7 mouse cellular contexts compared by ENCODE assay signal in genomic region chr10:127614236-127615033, GRCm38 (mm10). TPM values are rescaled to one million over a fixed set of nuclear protein-coding genes. Genes with fewer than 3 reads are reported as not detected.
A peak's percentile ranks its signal among the peaks of the same experiment; 100 is the strongest.
DNase-seq lines count a peak whose midpoint lies in the region; ATAC-seq lines count a peak whose summit lies in the region.

No protein-coding gene starts in this region.

- ATAC-seq in forebrain, embryonic 14.5 days: no peak
- ATAC-seq in intestine, embryonic 16.5 days: no peak
- ATAC-seq in neural tube, embryonic 13.5 days (ENCODE audit: low read depth): peak; percentile 38; the same call in 1 of the 2 replicates

- H3K4me2 ChIP-seq in forebrain, embryonic 14.5 days (ENCODE audit: low read length): no peak overlapping the region
- H3K4me2 ChIP-seq in intestine, embryonic 16.5 days (ENCODE audit: low read depth, low read length): peak overlapping the region; percentile 43
- peak overlapping the region; percentile 33 for H3K4me2 ChIP-seq in neural tube, embryonic 13.5 days

- H3K4me1 ChIP-seq in forebrain, embryonic 14.5 days (ENCODE audit: control insufficient read depth, insufficient read depth, low read length): peaks cover 36% of the 10 kb centered on the region
- peaks cover 80% of the 10 kb centered on the region for H3K4me1 ChIP-seq in intestine, embryonic 16.5 days (ENCODE audit: control insufficient read depth, insufficient read depth, low read length)
- H3K4me1 ChIP-seq in neural tube, embryonic 13.5 days (replicated peaks): peaks cover 63% of the 10 kb centered on the region

- peaks cover 31% of the 10 kb centered on the region for H3K36me3 ChIP-seq in forebrain, embryonic 14.5 days (ENCODE audit: control insufficient read depth, insufficient read depth, low read length)
- H3K36me3 ChIP-seq in intestine, embryonic 16.5 days (ENCODE audit: control insufficient read depth, insufficient read depth, low read length): peaks cover 8% of the 10 kb centered on the region
- peaks cover 40% of the 10 kb centered on the region for H3K36me3 ChIP-seq in neural tube, embryonic 13.5 days

- no peaks in the 10 kb centered on the region for H3K9me3 ChIP-seq in forebrain, embryonic 14.5 days (replicated peaks; ENCODE audit: control insufficient read depth, low read length)
- H3K9me3 ChIP-seq in intestine, embryonic 16.5 days (ENCODE audit: control insufficient read depth, low read length): no peaks in the 10 kb centered on the region
- no peaks in the 10 kb centered on the region for H3K9me3 ChIP-seq in neural tube, embryonic 13.5 days

- 37% methylated on average over 12 of the region's 12 CpGs for WGBS in forebrain, embryonic 14.5 days
- 42% methylated on average over 12 of the region's 12 CpGs for WGBS in intestine, embryonic 16.5 days
- 19% methylated on average over 12 of the region's 12 CpGs for WGBS in neural tube, embryonic 13.5 days

- peak; percentile 53 for DNase-seq in left cerebral cortex, postnatal 4 days
- no peak for DNase-seq in left cerebral cortex, adult 8-10 months (ENCODE audit: low spot score in 2 of 2)
- no peak for DNase-seq in forebrain, embryonic 14.5 days (ENCODE audit: low spot score)
- DNase-seq in adrenal gland, postnatal 36 days: no peak
- no peak for DNase-seq in left cerebral cortex, adult 11 months (ENCODE audit: low spot score)

- intact Hi-C loops in left cerebral cortex, postnatal 4 days (cut with DNase I): no loop called here

- peak overlapping the region; percentile 25 for H3K9ac ChIP-seq in forebrain, embryonic 14.5 days (ENCODE audit: low read length)
- H3K9ac ChIP-seq in intestine, embryonic 16.5 days (ENCODE audit: low read depth, low read length): peak overlapping the region; percentile 57
- peak overlapping the region; percentile 55 for H3K9ac ChIP-seq in neural tube, embryonic 13.5 days

- H3K4me3 ChIP-seq in forebrain, embryonic 14.5 days (ENCODE audit: low read depth, low read length): no peak overlapping the region
- H3K4me3 ChIP-seq in intestine, embryonic 16.5 days (ENCODE audit: low read length): peak overlapping the region; percentile 13; the same call in 1 of the 2 replicates
- H3K4me3 ChIP-seq in neural tube, embryonic 13.5 days: no peak overlapping the region

- no peaks in the 10 kb centered on the region for H3K27me3 ChIP-seq in forebrain, embryonic 14.5 days (replicated peaks; ENCODE audit: control insufficient read depth, insufficient read depth, low read length)
- H3K27me3 ChIP-seq in intestine, embryonic 16.5 days (replicated peaks; ENCODE audit: control insufficient read depth, insufficient read depth, low read length): no peaks in the 10 kb centered on the region
- H3K27me3 ChIP-seq in neural tube, embryonic 13.5 days: no peaks in the 10 kb centered on the region

- H3K27ac ChIP-seq in forebrain, embryonic 14.5 days (ENCODE audit: low read depth, low read length): no peak overlapping the region
- peak overlapping the region; percentile 86 for H3K27ac ChIP-seq in intestine, embryonic 16.5 days (ENCODE audit: low read length)
- peak overlapping the region; percentile 53 for H3K27ac ChIP-seq in neural tube, embryonic 13.5 days (replicated peaks)

RNA-seq across cellular contexts. Expression of gene Lrp1, which starts 6.5 kb away (rescaled TPM):
- total RNA-seq in left cerebral cortex, postnatal 4 days (2021): 100 to 1,000 TPM; 286 to 296 TPM
- total RNA-seq in left cerebral cortex, adult 8-10 months (2022): 100 to 1,000 TPM; 295 to 337 (median 306) TPM
- 60.2 and 81.2 TPM in 2 replicates for polyA plus RNA-seq in forebrain, embryonic 14.5 days (2014; fragmentation: Nextera tagmentation; extraction: Ambion mirVana)
- polyA plus RNA-seq in intestine, embryonic 16.5 days (2015; fragmentation: Nextera tagmentation; extraction: Ambion mirVana): 64.6 and 67.0 TPM in 2 replicates
- 80.9 and 110 TPM in 2 replicates for polyA plus RNA-seq in neural tube, embryonic 13.5 days (2015; fragmentation: Nextera tagmentation; extraction: Ambion mirVana)
- total RNA-seq in adrenal gland, postnatal 36 days (2021): 100 to 1,000 TPM; 192 to 251 TPM

RNA-seq across cellular contexts. Expression of gene Stat6, which starts 28.4 kb away (rescaled TPM):
- total RNA-seq in left cerebral cortex, postnatal 4 days (2021): 1 to 10 TPM; 6.0 to 6.1 TPM
- total RNA-seq in left cerebral cortex, adult 8-10 months (2022): 10 to 100 TPM; 13.5 to 17.1 (median 15.0) TPM
- polyA plus RNA-seq in forebrain, embryonic 14.5 days (2014; fragmentation: Nextera tagmentation; extraction: Ambion mirVana): 3.4 and 3.7 TPM in 2 replicates
- polyA plus RNA-seq in intestine, embryonic 16.5 days (2015; fragmentation: Nextera tagmentation; extraction: Ambion mirVana): 46.8 and 49.3 TPM in 2 replicates
- 5.9 and 6.0 TPM in 2 replicates for polyA plus RNA-seq in neural tube, embryonic 13.5 days (2015; fragmentation: Nextera tagmentation; extraction: Ambion mirVana)
- total RNA-seq in adrenal gland, postnatal 36 days (2021): 10 to 100 TPM; 93.2 to 99.8 TPM

RNA-seq across cellular contexts. Expression of gene Nemp1, which starts 52.3 kb away (rescaled TPM):
- total RNA-seq in left cerebral cortex, postnatal 4 days (2021): 1 to 10 TPM; 4.8 to 5.6 TPM
- total RNA-seq in left cerebral cortex, adult 8-10 months (2022): 1 to 10 TPM; 4.7 to 6.1 (median 5.1) TPM
- polyA plus RNA-seq in forebrain, embryonic 14.5 days (2014; fragmentation: Nextera tagmentation; extraction: Ambion mirVana): 5.8 TPM in 2 replicates
- 4.8 and 5.9 TPM in 2 replicates for polyA plus RNA-seq in intestine, embryonic 16.5 days (2015; fragmentation: Nextera tagmentation; extraction: Ambion mirVana)
- polyA plus RNA-seq in neural tube, embryonic 13.5 days (2015; fragmentation: Nextera tagmentation; extraction: Ambion mirVana): 3.3 and 3.6 TPM in 2 replicates
- 1 to 10 TPM; 6.5 to 7.3 TPM for total RNA-seq in adrenal gland, postnatal 36 days (2021)

RNA-seq across cellular contexts. Expression of gene Nab2, which starts 53.9 kb away (rescaled TPM):
- total RNA-seq in left cerebral cortex, postnatal 4 days (2021): 10 to 100 TPM; 21.5 to 21.9 TPM
- total RNA-seq in left cerebral cortex, adult 8-10 months (2022): 10 to 100 TPM; 36.5 to 55.0 (median 45.5) TPM
- 1.8 and 1.9 TPM in 2 replicates for polyA plus RNA-seq in forebrain, embryonic 14.5 days (2014; fragmentation: Nextera tagmentation; extraction: Ambion mirVana)
- 7.5 and 8.4 TPM in 2 replicates for polyA plus RNA-seq in intestine, embryonic 16.5 days (2015; fragmentation: Nextera tagmentation; extraction: Ambion mirVana)
- 4.0 and 4.5 TPM in 2 replicates for polyA plus RNA-seq in neural tube, embryonic 13.5 days (2015; fragmentation: Nextera tagmentation; extraction: Ambion mirVana)
- total RNA-seq in adrenal gland, postnatal 36 days (2021): 10 to 100 TPM; 19.7 to 32.0 TPM

Comparison
In these comparisons a context has a peak if more than half of its experiments do, and no peak if none do; other contexts are left out.
1. RNA of gene Stat6, which starts 28.4 kb away (total RNA-seq): 93.2 to 99.8 TPM in adrenal gland, postnatal 36 days; 13.5 to 17.1 TPM in left cerebral cortex, adult 8-10 months and 6.0 to 6.1 TPM in left cerebral cortex, postnatal 4 days; every median in the first group is over 4 times any median in the second.
2. Peak in every context shown above with its lines, with median percentiles within 50 percentile points of each other: H3K9ac ChIP-seq.